Mouse (Mus musculus) C2C12 (cell line): ENCODE results near the gene Insig2.

ENCODE experiments used
- CEBPB ChIP-seq: IDR thresholded peaks from one replicate; pipeline ENCODE4 v1.6.1; 2011; ENCODE audit warnings: low read depth, mild to moderate bottlenecking, control low read depth, moderate library complexity
- CTCF ChIP-seq: IDR thresholded peaks from one replicate; pipeline ENCODE4 v1.5.1; 2011; ENCODE audit not compliant: control insufficient read depth, insufficient read depth, insufficient read length
- FOSL1 ChIP-seq: IDR thresholded peaks from one replicate; pipeline ENCODE4 v1.8.0; 2011; ENCODE audit warnings: mild to moderate bottlenecking, low read length; ENCODE audit not compliant: poor library complexity, insufficient read depth, severe bottlenecking
- MAX ChIP-seq: IDR thresholded peaks from one replicate; pipeline ENCODE4 v1.6.1; 2011; ENCODE audit warnings: mild to moderate bottlenecking, control low read depth
- MYOG ChIP-seq: IDR thresholded peaks from one replicate; pipeline ENCODE4 v1.6.1; 2011; ENCODE audit not compliant: control insufficient read depth, insufficient read length; ENCODE audit errors: extremely low read depth
- USF1 ChIP-seq: IDR thresholded peaks from one replicate; pipeline ENCODE4 v1.6.1; 2011; ENCODE audit warnings: low read depth, mild to moderate bottlenecking, control low read depth, moderate library complexity

- no peak for TF ChIP-seq CTCF
- TF ChIP-seq MAX = no peak
- TF ChIP-seq FOSL1 = no peak
- no peak for TF ChIP-seq USF1
- no peak for TF ChIP-seq CEBPB
- TF ChIP-seq MYOG = no peak
These were observed 27.3 kb upstream of the Insig2 start for GRCm38 (mm10) chr1:121359680-121360079.
